Mouse (Mus musculus): ENCODE results near the gene Cdh23.

GRCm38 (mm10) chr10:60558491-60558927, 137.8 kb downstream of the Cdh23 start:
- no peak for TF ChIP-seq POLR2A (IDR thresholded peaks at IDR 0.05; ENCODE audit: insufficient read depth, low read depth, low read length)
- TF ChIP-seq CTCF (IDR thresholded peaks at IDR 0.05; ENCODE audit: insufficient read depth, low read depth, low read length) = no peak
